Mouse (Mus musculus) stomach, postnatal 0 days (tissue): Measurements from ENCODE around the gene Ppp1r3a.

Experiments
- CTCF ChIP-seq: IDR thresholded peaks from 2 replicates; pipeline ENCODE4 v1.5.1; 2016; ENCODE audit warnings: antibody characterized with exemption, low read depth, mild to moderate bottlenecking, moderate library complexity
- EP300 ChIP-seq: optimal IDR thresholded peaks from 2 replicates; pipeline ENCODE3; 2016; ENCODE audit warnings: antibody characterized with exemption

- TF ChIP-seq CTCF (no peak), EP300 (no peak)
Observed at GRCm38 (mm10) chr6:14747000-14747399, 8.1 kb downstream of the Ppp1r3a start.
